Mouse (Mus musculus) myocyte (in vitro differentiated cells): ENCODE results near the gene Rcc1.
A peak's percentile ranks its signal among the peaks of the same experiment; 100 is the strongest.

ENCODE experiments used
- CEBPB ChIP-seq: IDR thresholded peaks from 2 replicates; pipeline ENCODE4 v1.6.1; 2011; ENCODE audit warnings: mild to moderate bottlenecking, moderate library complexity; ENCODE audit not compliant: poor library complexity, insufficient read depth, severe bottlenecking
- E2F4 ChIP-seq: IDR thresholded peaks from one replicate; pipeline ENCODE4 v1.6.1; 2011; ENCODE audit warnings: mild to moderate bottlenecking, control low read depth, moderate library complexity; ENCODE audit not compliant: insufficient read depth
- POLR2A ChIP-seq: IDR thresholded peaks from one replicate; pipeline ENCODE4 v1.6.1; 2011; ENCODE audit warnings: low read depth, mild to moderate bottlenecking, control low read depth, moderate library complexity; ENCODE audit not compliant: insufficient read length

- peak; percentile 94 for TF ChIP-seq POLR2A
- no peak for TF ChIP-seq E2F4
- no peak for TF ChIP-seq CEBPB
Observed at GRCm38 (mm10) chr4:132329115-132329834, 24.1 kb downstream of the Rcc1 start, which contains the start of gene Trnau1ap.
